Mouse (Mus musculus): ENCODE measurements at regions not wholly inside any gene's neighbourhood (a gene's known extent, or its start where the extent isn't known, plus 50 kb on each side); places are given as distances from the start of the nearest gene placed in this dataset.

DNA sequence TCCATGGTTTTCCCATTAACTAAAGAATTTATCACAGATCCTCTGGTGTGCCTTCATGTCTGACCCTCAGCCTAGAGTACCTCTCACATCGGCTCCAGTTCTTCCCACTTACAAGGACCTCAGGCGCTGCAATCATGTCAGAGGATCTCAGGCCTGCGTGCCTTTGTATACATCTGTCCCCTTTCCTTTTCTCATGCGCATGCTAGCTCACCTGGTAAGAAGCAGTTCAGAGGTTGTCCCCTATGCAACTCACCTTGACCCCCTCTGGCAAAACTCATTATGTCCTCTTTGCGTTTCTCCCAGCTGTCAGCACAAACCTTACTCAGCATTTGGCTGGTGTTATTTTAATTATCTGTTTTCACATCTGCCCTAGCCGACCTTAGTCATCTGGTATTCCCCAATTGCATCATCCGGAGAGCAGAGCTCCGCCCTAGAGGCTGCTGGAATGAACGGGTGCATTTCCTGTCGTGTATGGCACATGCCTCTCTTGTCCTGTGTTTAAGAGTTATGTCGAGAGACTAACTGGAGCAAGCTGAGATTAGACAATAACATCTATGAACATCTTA lies 73.3 kb upstream of the Serp2 start:
- Histone ChIP-seq H3K27ac (ENCODE audit: insufficient read depth, low read depth, low read length, poor library complexity, severe bottlenecking) (no peak overlapping the region), H3K9me3 (ENCODE audit: control insufficient read depth, insufficient read depth, low read depth, low read length) (no peaks in the 10 kb centered on the region), H3K4me3 (ENCODE audit: insufficient read depth in 1 of 2, low read depth in 1 of 2, low read length in 2 of 2, poor library complexity in 1 of 2, severe bottlenecking in 1 of 2) (no peak overlapping the region), H3K36me3 (ENCODE audit: control insufficient read depth, insufficient read depth, low read length, poor library complexity, severe bottlenecking) (no peaks in the 10 kb centered on the region), H3K4me1 (ENCODE audit: control insufficient read depth in 2 of 2, insufficient read depth in 2 of 2, low read length in 2 of 2, poor library complexity in 1 of 2) (peaks cover 17 to 42% of the 10 kb centered on the region in 2 experiments), H3K9ac (ENCODE audit: insufficient read depth, low read depth, low read length, poor library complexity, severe bottlenecking) (no peak overlapping the region)
- in situ Hi-C loops (cut with MboI; ENCODE audit: low sequenced_read_pairs in 2 of 2, unreplicated experiment in 2 of 2), result no loop called here
- TF ChIP-seq MAFK (IDR thresholded peaks at IDR 0.05; ENCODE audit: insufficient read depth, low read depth, low read length), result peak; percentile 83
- no peak for TF ChIP-seq ZNF384 (IDR thresholded peaks at IDR 0.05; ENCODE audit: low read depth, low read length)
- no peak for DNase-seq (ENCODE audit: low read depth, low spot score)

GRCm38 (mm10) chr14:76628182-76628892 lies 71.6 kb upstream of the Serp2 start:
- Histone ChIP-seq H3K9me3 (ENCODE audit: control insufficient read depth, insufficient read depth, low read depth, low read length) (no peaks in the 10 kb centered on the region), H3K36me3 (ENCODE audit: control insufficient read depth, insufficient read depth, low read length, poor library complexity, severe bottlenecking) (no peaks in the 10 kb centered on the region), H3K4me3 (ENCODE audit: insufficient read depth in 1 of 2, low read depth in 1 of 2, low read length in 2 of 2, poor library complexity in 1 of 2, severe bottlenecking in 1 of 2) (no peak overlapping the region), H3K27ac (ENCODE audit: insufficient read depth, low read depth, low read length, poor library complexity, severe bottlenecking) (no peak overlapping the region), H3K4me1 (ENCODE audit: control insufficient read depth in 2 of 2, insufficient read depth in 2 of 2, low read length in 2 of 2, poor library complexity in 1 of 2) (peaks cover 16 to 49% of the 10 kb centered on the region in 2 experiments), H3K9ac (ENCODE audit: insufficient read depth, low read depth, low read length, poor library complexity, severe bottlenecking) (no peak overlapping the region)
- in situ Hi-C loops (cut with MboI; ENCODE audit: low sequenced_read_pairs in 2 of 2, unreplicated experiment in 2 of 2), result no loop called here
- no peak for TF ChIP-seq ZC3H11A (IDR thresholded peaks at IDR 0.05; ENCODE audit: borderline replicate concordance, low read depth, low read length)
- no peak for TF ChIP-seq ZNF384 (IDR thresholded peaks at IDR 0.05; ENCODE audit: low read depth, low read length)
- no peak for TF ChIP-seq HCFC1 (IDR thresholded peaks at IDR 0.05; ENCODE audit: borderline replicate concordance, insufficient read depth, low read length)
- TF ChIP-seq CHD2 (IDR thresholded peaks at IDR 0.05; ENCODE audit: low read depth, low read length), result no peak
- TF ChIP-seq MAFK (IDR thresholded peaks at IDR 0.05; ENCODE audit: insufficient read depth, low read depth, low read length), result no peak
- DNase-seq (ENCODE audit: low read depth, low spot score), result no peak

DNA sequence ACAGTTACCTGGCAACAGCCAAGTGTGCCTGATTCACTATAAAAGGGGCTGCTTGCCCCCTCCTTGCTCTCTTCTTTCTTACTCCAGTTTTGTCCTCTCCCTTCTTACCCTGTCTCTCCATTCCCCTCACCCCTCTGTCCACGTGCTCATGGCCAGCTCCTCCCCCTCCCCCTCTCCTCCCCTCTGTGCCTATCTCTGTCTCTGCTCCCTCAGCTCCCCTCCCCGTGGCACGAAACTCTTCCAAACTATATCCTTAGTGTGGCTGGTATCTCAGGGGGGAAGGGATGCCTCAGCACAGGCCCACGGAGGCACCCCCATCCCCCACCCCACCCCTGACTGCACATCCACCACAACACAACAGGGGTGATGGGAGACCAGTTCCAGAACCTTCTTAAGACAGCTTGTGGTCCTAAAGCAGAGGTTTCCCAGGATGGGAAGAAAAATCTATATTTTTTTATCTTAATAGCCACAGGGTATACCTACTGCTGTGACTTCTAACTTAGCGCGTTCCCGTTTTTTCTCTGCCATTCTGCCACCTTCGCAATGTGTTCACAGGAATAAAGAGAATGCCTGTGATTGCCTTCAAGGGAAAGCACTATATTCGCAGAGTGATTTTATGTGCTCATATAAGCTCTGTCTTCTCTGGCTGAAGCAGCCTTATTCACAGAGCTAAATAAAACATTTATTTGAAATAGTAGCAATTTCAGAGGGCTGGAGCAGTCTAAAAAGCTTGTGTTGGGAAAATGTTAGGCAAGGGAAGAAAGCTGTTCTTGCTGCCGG lies 69.1 kb upstream of the Serp2 start:
- no peak for DNase-seq (ENCODE audit: low read depth, low spot score)
- H3K36me3 ChIP-seq (ENCODE audit: control insufficient read depth, insufficient read depth, low read length, poor library complexity, severe bottlenecking), result no peaks in the 10 kb centered on the region
- peak overlapping the region; percentile 88 for H3K27ac ChIP-seq (ENCODE audit: insufficient read depth, low read depth, low read length, poor library complexity, severe bottlenecking)
- no peak overlapping the region for H3K9ac ChIP-seq (ENCODE audit: insufficient read depth, low read depth, low read length, poor library complexity, severe bottlenecking)
- in situ Hi-C loops (cut with MboI; ENCODE audit: low sequenced_read_pairs in 2 of 2, unreplicated experiment in 2 of 2), result no loop called here
- peaks cover 6 to 44% of the 10 kb centered on the region in 2 experiments for H3K4me1 ChIP-seq (ENCODE audit: control insufficient read depth in 2 of 2, insufficient read depth in 2 of 2, low read length in 2 of 2, poor library complexity in 1 of 2)
- H3K9me3 ChIP-seq (ENCODE audit: control insufficient read depth, insufficient read depth, low read depth, low read length), result no peaks in the 10 kb centered on the region
- TF ChIP-seq ZC3H11A (IDR thresholded peaks at IDR 0.05; ENCODE audit: borderline replicate concordance, low read depth, low read length) (no peak), MAFK (IDR thresholded peaks at IDR 0.05; ENCODE audit: insufficient read depth, low read depth, low read length) (no peak), CHD2 (IDR thresholded peaks at IDR 0.05; ENCODE audit: low read depth, low read length) (no peak), HCFC1 (IDR thresholded peaks at IDR 0.05; ENCODE audit: borderline replicate concordance, insufficient read depth, low read length) (no peak)
- H3K4me3 ChIP-seq (ENCODE audit: insufficient read depth in 1 of 2, low read depth in 1 of 2, low read length in 2 of 2, poor library complexity in 1 of 2, severe bottlenecking in 1 of 2), result no peak overlapping the region

DNA sequence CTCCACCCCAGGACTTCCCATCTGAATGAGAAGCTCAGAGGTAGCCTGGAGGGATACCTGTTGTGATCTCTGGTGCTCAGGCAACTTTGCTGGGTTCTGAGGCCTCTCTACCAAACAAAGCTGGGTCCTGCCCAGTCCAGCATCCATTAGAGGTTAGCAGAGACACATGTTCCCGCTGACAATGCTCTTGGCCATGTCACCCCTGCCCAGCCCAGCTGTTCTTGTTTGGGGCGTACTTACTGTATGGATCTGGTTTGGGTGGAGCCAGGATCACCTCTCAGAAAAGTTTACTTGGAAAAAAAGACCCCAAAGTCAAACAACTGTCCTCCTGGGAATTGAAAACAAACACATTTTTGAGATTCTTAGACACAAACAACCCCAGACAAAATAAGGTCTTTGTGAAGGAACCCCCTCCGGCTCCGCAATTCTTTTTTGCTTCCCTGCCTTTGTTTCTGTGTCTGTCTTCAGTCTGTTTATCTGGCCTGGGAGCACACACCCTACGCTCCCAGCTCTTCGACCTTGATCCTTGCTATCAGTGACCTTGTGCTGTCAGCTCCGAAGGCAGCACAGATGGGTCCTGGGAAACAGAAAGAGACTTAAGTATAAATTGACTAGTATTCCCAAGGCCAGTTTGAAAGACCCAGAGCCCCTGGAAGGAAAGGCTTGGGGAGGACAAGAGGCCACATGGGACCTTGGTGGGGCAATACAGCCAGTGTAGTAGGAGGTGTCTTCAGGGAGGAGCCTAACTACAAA lies 68.1 kb upstream of the Serp2 start:
- no peaks in the 10 kb centered on the region for H3K36me3 ChIP-seq (ENCODE audit: control insufficient read depth, insufficient read depth, low read length, poor library complexity, severe bottlenecking)
- no peak for DNase-seq (ENCODE audit: low read depth, low spot score)
- in situ Hi-C loops (cut with MboI; ENCODE audit: low sequenced_read_pairs in 2 of 2, unreplicated experiment in 2 of 2), result no loop called here
- H3K27ac ChIP-seq (ENCODE audit: insufficient read depth, low read depth, low read length, poor library complexity, severe bottlenecking), result peak overlapping the region; percentile 88
- H3K9ac ChIP-seq (ENCODE audit: insufficient read depth, low read depth, low read length, poor library complexity, severe bottlenecking), result peak overlapping the region; percentile 23; the same call in 1 of the 2 replicates
- H3K9me3 ChIP-seq (ENCODE audit: control insufficient read depth, insufficient read depth, low read depth, low read length), result no peaks in the 10 kb centered on the region
- H3K4me1 ChIP-seq (ENCODE audit: control insufficient read depth in 2 of 2, insufficient read depth in 2 of 2, low read length in 2 of 2, poor library complexity in 1 of 2), result peaks cover 4 to 35% of the 10 kb centered on the region in 2 experiments
- TF ChIP-seq ZC3H11A (IDR thresholded peaks at IDR 0.05; ENCODE audit: borderline replicate concordance, low read depth, low read length), result no peak
- no peak for TF ChIP-seq MAFK (IDR thresholded peaks at IDR 0.05; ENCODE audit: insufficient read depth, low read depth, low read length)
- TF ChIP-seq HCFC1 (IDR thresholded peaks at IDR 0.05; ENCODE audit: borderline replicate concordance, insufficient read depth, low read length), result no peak
- no peak for TF ChIP-seq CHD2 (IDR thresholded peaks at IDR 0.05; ENCODE audit: low read depth, low read length)
- TF ChIP-seq ZNF384 (IDR thresholded peaks at IDR 0.05; ENCODE audit: low read depth, low read length), result no peak
- H3K4me3 ChIP-seq (ENCODE audit: insufficient read depth in 1 of 2, low read depth in 1 of 2, low read length in 2 of 2, poor library complexity in 1 of 2, severe bottlenecking in 1 of 2), result no peak overlapping the region
